Mouse (Mus musculus) heart, embryonic 15.5 days (tissue): Measurements from ENCODE around the gene Gdap1l1. TPM values are rescaled to one million over a fixed set of nuclear protein-coding genes. Genes with fewer than 3 reads are reported as not detected.
"Not testable (repeated sequence)": the region's sequence is repeated elsewhere in the genome, so short reads cannot be mapped to it uniquely, and the experiment has no call there.

ENCODE experiments used
- ATAC-seq: fragments of 200-750 bp; cut with Nextera tagmentation; replicated peaks from 2 replicates; pipeline ENCODE4 v1.8.0; 2017; ENCODE audit warnings: low read depth, moderate TSS enrichment; ENCODE audit not compliant: insufficient number of reproducible peaks, insufficient read depth, low FRiP score
- H3K27ac ChIP-seq: fragments of 300-500 bp; sonication (generic); 2 replicates; pipeline ENCODE4 v1.5.1; 2015; ENCODE audit warnings: mild to moderate bottlenecking, inconsistent platforms
- H3K27me3 ChIP-seq: fragments of 300-500 bp; sonication (generic); 2 replicates; pipeline ENCODE4 v1.6.1; 2015; ENCODE audit warnings: inconsistent platforms
- H3K36me3 ChIP-seq: fragments of 300-500 bp; sonication (generic); 2 replicates; pipeline ENCODE4 v1.6.1; 2015; ENCODE audit warnings: mild to moderate bottlenecking, inconsistent platforms
- H3K4me1 ChIP-seq: fragments of 300-500 bp; sonication (generic); replicated peaks from 2 replicates; pipeline ENCODE4 v1.6.1; 2015; ENCODE audit warnings: inconsistent platforms
- H3K4me2 ChIP-seq: fragments of 300-500 bp; sonication (generic); 2 replicates; pipeline ENCODE4 v1.6.1; 2015; ENCODE audit warnings: inconsistent platforms, mild to moderate bottlenecking, moderate library complexity
- H3K4me3 ChIP-seq: fragments of 300-500 bp; sonication (generic); 2 replicates; pipeline ENCODE4 v1.5.1; 2015; ENCODE audit warnings: mild to moderate bottlenecking, inconsistent platforms
- H3K9ac ChIP-seq: fragments of 300-500 bp; sonication (generic); 2 replicates; pipeline ENCODE4 v1.6.1; 2015; ENCODE audit warnings: mild to moderate bottlenecking, inconsistent platforms
- H3K9me3 ChIP-seq: fragments of 300-500 bp; sonication (generic); replicated peaks from 2 replicates; pipeline ENCODE4 v1.6.1; 2016; ENCODE audit warnings: inconsistent platforms
- WGBS: fragments of 180-500 bp; shearing (Covaris S2); methylation state at CpG from one replicate; pipeline ENCODE4 v1.1.7; 2015; ENCODE audit warnings: mixed read lengths; 5-methylcytosine and 5-hydroxymethylcytosine counted together
- polyA plus RNA-seq: library from polyadenylated mRNA; unstranded; fragments of >200 nt; fragmentation: Nextera tagmentation; extraction: Ambion mirVana; gene quantifications from 2 replicates; pipeline ENCODE4 v1.2.1, GENCODE M21; 2015

Gdap1l1 gene
- polyA plus RNA-seq, 1 experiment from 2014 or later: 0.18 TPM

- Histone ChIP-seq H3K36me3 (no peaks in the 10 kb centered on the region), H3K4me2 (no peak overlapping the region), H3K27ac (no peak overlapping the region), H3K4me1 (no peaks in the 10 kb centered on the region), H3K4me3 (no peak overlapping the region), H3K9ac (no peak overlapping the region), H3K27me3 (0 out of 2 replicates have a peak, but pooled peaks cover under 1% of the 10 kb centered on the region), H3K9me3 (no peaks in the 10 kb centered on the region)
- no peak for ATAC-seq
- WGBS: 52% methylated on average over 6 of the region's 6 CpGs
Observed at GRCm38 (mm10) chr2:163450668-163451295, 12.5 kb downstream of the Gdap1l1 start.

- 77% methylated on average over 6 of the region's 6 CpGs for WGBS
- no peaks in the 10 kb centered on the region for H3K9me3 ChIP-seq
- H3K9ac ChIP-seq: no peak overlapping the region
- ATAC-seq: no peak
- H3K4me3 ChIP-seq: no peak overlapping the region
- no peaks in the 10 kb centered on the region for H3K4me1 ChIP-seq
- no peaks in the 10 kb centered on the region for H3K36me3 ChIP-seq
- no peak overlapping the region for H3K27ac ChIP-seq
- peaks cover 3% of the 10 kb centered on the region; the same call in 1 of the 2 replicates for H3K27me3 ChIP-seq
- no peak overlapping the region for H3K4me2 ChIP-seq
Observed at GRCm38 (mm10) chr2:163452738-163453137, 14.5 kb downstream of the Gdap1l1 start.

- Histone ChIP-seq H3K4me3 (no peak overlapping the region), H3K4me1 (peaks cover 2% of the 10 kb centered on the region; the same call in 1 of the 2 replicates), H3K27me3 (peaks cover 10% of the 10 kb centered on the region), H3K36me3 (no peaks in the 10 kb centered on the region), H3K9ac (no peak overlapping the region), H3K4me2 (no peak overlapping the region), H3K9me3 (no peaks in the 10 kb centered on the region), H3K27ac (no peak overlapping the region)
- ATAC-seq: no peak
- WGBS: 75% methylated on average over 13 of the region's 13 CpGs
Observed at GRCm38 (mm10) chr2:163453378-163453777, 15.1 kb downstream of the Gdap1l1 start.

- 30% methylated on average over 27 of the region's 27 CpGs for WGBS
- Histone ChIP-seq H3K4me1 (peaks cover 23% of the 10 kb centered on the region), H3K27me3 (peaks cover 19% of the 10 kb centered on the region), H3K4me2 (peak overlapping the region; percentile 31; the same call in 1 of the 2 replicates), H3K27ac (no peak overlapping the region), H3K4me3 (no peak overlapping the region), H3K9me3 (no peaks in the 10 kb centered on the region), H3K36me3 (no peaks in the 10 kb centered on the region), H3K9ac (no peak overlapping the region)
- ATAC-seq: 0 out of 2 replicates have a peak, but pooled peaks have one; percentile 34
Observed at GRCm38 (mm10) chr2:163458539-163459265, 20.4 kb downstream of the Gdap1l1 start.

- Histone ChIP-seq H3K4me3 (no peak overlapping the region), H3K9me3 (no peaks in the 10 kb centered on the region), H3K4me2 (peak overlapping the region; percentile 31; the same call in 1 of the 2 replicates), H3K4me1 (peaks cover 29% of the 10 kb centered on the region), H3K9ac (no peak overlapping the region), H3K27me3 (peaks cover 19% of the 10 kb centered on the region), H3K36me3 (no peaks in the 10 kb centered on the region), H3K27ac (no peak overlapping the region)
- WGBS: 25% methylated on average over 10 of the region's 10 CpGs
- no peak for ATAC-seq
Observed at GRCm38 (mm10) chr2:163459380-163459779, 21.1 kb downstream of the Gdap1l1 start.

- H3K9ac ChIP-seq: no peak overlapping the region
- no peak overlapping the region for H3K27ac ChIP-seq
- no peak overlapping the region for H3K4me2 ChIP-seq
- WGBS: 80% methylated on average over 8 of the region's 8 CpGs
- ATAC-seq: no peak
- no peaks in the 10 kb centered on the region for H3K9me3 ChIP-seq
- H3K4me1 ChIP-seq: peaks cover 42% of the 10 kb centered on the region
- no peak overlapping the region for H3K4me3 ChIP-seq
- H3K36me3 ChIP-seq: no peaks in the 10 kb centered on the region
- peaks cover 19% of the 10 kb centered on the region for H3K27me3 ChIP-seq
Observed at GRCm38 (mm10) chr2:163460622-163461021, 22.3 kb downstream of the Gdap1l1 start.

GRCm38 (mm10) chr2:163461307-163461706, 23.0 kb downstream of the Gdap1l1 start:
- Histone ChIP-seq H3K4me1 (peaks cover 44% of the 10 kb centered on the region), H3K27me3 (peaks cover 19% of the 10 kb centered on the region)
- H3K4me2 ChIP-seq, H3K4me3 ChIP-seq, H3K36me3 ChIP-seq, ATAC-seq, H3K9ac ChIP-seq, H3K27ac ChIP-seq, H3K9me3 ChIP-seq: not testable (repeated sequence)
- WGBS: 94% methylated on average over 9 of the region's 9 CpGs

- 65% methylated on average over 5 of the region's 5 CpGs for WGBS
- H3K27ac ChIP-seq: no peak overlapping the region
- no peak overlapping the region for H3K9ac ChIP-seq
- peaks cover 50% of the 10 kb centered on the region for H3K4me1 ChIP-seq
- no peak overlapping the region for H3K4me2 ChIP-seq
- no peaks in the 10 kb centered on the region; the same call in 1 of the 2 replicates for H3K36me3 ChIP-seq
- peaks cover 19% of the 10 kb centered on the region for H3K27me3 ChIP-seq
- no peaks in the 10 kb centered on the region for H3K9me3 ChIP-seq
- no peak overlapping the region for H3K4me3 ChIP-seq
- no peak for ATAC-seq
Observed at GRCm38 (mm10) chr2:163462386-163462785, 24.1 kb downstream of the Gdap1l1 start.

- Histone ChIP-seq H3K4me3 (no peak overlapping the region), H3K36me3 (peaks cover 2% of the 10 kb centered on the region), H3K27me3 (peaks cover 15% of the 10 kb centered on the region), H3K9ac (no peak overlapping the region), H3K4me2 (no peak overlapping the region), H3K27ac (no peak overlapping the region), H3K9me3 (no peaks in the 10 kb centered on the region), H3K4me1 (peaks cover 50% of the 10 kb centered on the region)
- WGBS: 50% methylated on average over 11 of the region's 11 CpGs
- ATAC-seq: no peak
Observed at GRCm38 (mm10) chr2:163462801-163463200, 24.5 kb downstream of the Gdap1l1 start.

GRCm38 (mm10) chr2:163463251-163463769, 25.0 kb downstream of the Gdap1l1 start:
- peaks cover 48% of the 10 kb centered on the region for H3K4me1 ChIP-seq
- H3K4me2 ChIP-seq: no peak overlapping the region
- H3K9ac ChIP-seq: no peak overlapping the region
- no peak for ATAC-seq
- peaks cover 10% of the 10 kb centered on the region for H3K27me3 ChIP-seq
- no peaks in the 10 kb centered on the region for H3K9me3 ChIP-seq
- no peak overlapping the region for H3K27ac ChIP-seq
- H3K4me3 ChIP-seq: no peak overlapping the region
- 48% methylated on average over 10 of the region's 10 CpGs for WGBS
- peaks cover 7% of the 10 kb centered on the region for H3K36me3 ChIP-seq

- no peak for ATAC-seq
- peaks cover 42% of the 10 kb centered on the region for H3K4me1 ChIP-seq
- H3K36me3 ChIP-seq: peaks cover 14% of the 10 kb centered on the region
- 0 out of 2 replicates have a peak overlapping the region, but pooled peaks have one; percentile 7 for H3K4me2 ChIP-seq
- H3K27ac ChIP-seq: peak overlapping the region; percentile 74
- 36% methylated on average over 4 of the region's 4 CpGs for WGBS
- H3K27me3 ChIP-seq: peaks cover 3% of the 10 kb centered on the region
- H3K9me3 ChIP-seq: no peaks in the 10 kb centered on the region
- peak overlapping the region; percentile 8; the same call in 1 of the 2 replicates for H3K9ac ChIP-seq
- H3K4me3 ChIP-seq: no peak overlapping the region
Observed at GRCm38 (mm10) chr2:163463998-163464397, 25.7 kb downstream of the Gdap1l1 start.
